ENCODE assay signal across 10 mouse cellular contexts in the genomic region with DNA sequence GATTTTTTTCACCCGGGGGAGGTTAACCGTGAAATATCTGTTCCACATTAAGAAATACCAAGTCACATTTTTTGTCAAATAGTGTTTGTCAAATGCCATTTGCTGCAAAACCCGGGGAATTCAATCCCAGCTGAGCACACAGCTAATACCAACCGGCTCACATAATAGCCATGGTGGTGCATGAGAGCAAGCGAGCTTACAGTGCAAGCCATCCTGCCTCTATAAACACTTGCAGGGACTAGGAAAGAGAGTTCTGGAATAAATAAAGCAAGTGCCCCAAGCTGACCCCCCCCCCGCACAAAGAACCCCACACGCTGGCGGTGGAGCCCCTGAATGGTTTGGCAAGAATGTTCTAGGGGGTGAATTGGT. TPM values are rescaled to one million over a fixed set of nuclear protein-coding genes. Genes with fewer than 3 reads are reported as not detected.
DNase-seq lines count a peak whose midpoint lies in the region; ATAC-seq and TF ChIP-seq lines count a peak whose summit lies in the region.
"Had no signal": no experiment of that assay in that cellular context is flagged by ENCODE, and none has a peak within 500 bp of the region (broad histone marks: within the 10 kb centered on the region; RNA-seq: fewer than 3 reads in every experiment).

No protein-coding gene starts in this region.

- peaks cover 2% of the 10 kb centered on the region; the same call in 1 of the 2 replicates for H3K27me3 ChIP-seq in kidney, embryonic 16.5 days (ENCODE audit: insufficient read depth, low read length)
- no peaks in the 10 kb centered on the region for H3K27me3 ChIP-seq in embryonic facial prominence, embryonic 15.5 days
- peaks cover 28% of the 10 kb centered on the region for H3K27me3 ChIP-seq in hindbrain, postnatal 0 days (ENCODE audit: insufficient read depth, low read length)
- peaks cover 44% of the 10 kb centered on the region for H3K27me3 ChIP-seq in midbrain, embryonic 16.5 days (ENCODE audit: control insufficient read depth, insufficient read depth, low read depth, low read length)

- H3K4me1 ChIP-seq in kidney, embryonic 16.5 days (ENCODE audit: insufficient read depth, low read length) = peaks cover 94% of the 10 kb centered on the region
- peaks cover 90% of the 10 kb centered on the region for H3K4me1 ChIP-seq in embryonic facial prominence, embryonic 15.5 days
- no peaks in the 10 kb centered on the region for H3K4me1 ChIP-seq in hindbrain, postnatal 0 days (ENCODE audit: insufficient read depth, low read length)
- peaks cover 38% of the 10 kb centered on the region for H3K4me1 ChIP-seq in midbrain, embryonic 16.5 days (ENCODE audit: control insufficient read depth, insufficient read depth, low read length)

- H3K27ac ChIP-seq in kidney, embryonic 16.5 days (ENCODE audit: low read length) = peak overlapping the region; percentile 74
- H3K27ac ChIP-seq in embryonic facial prominence, embryonic 15.5 days (replicated peaks) = peak overlapping the region; percentile 89
- peak overlapping the region; percentile 72 for H3K27ac ChIP-seq in hindbrain, postnatal 0 days
- peak overlapping the region; percentile 40; the same call in 1 of the 2 replicates for H3K27ac ChIP-seq in midbrain, embryonic 16.5 days (ENCODE audit: low read length)

- DNase-seq in kidney, postnatal 4 days = no peak
- DNase-seq in hindbrain, postnatal 0 days (ENCODE audit: low spot score) = no peak
- DNase-seq in cerebellum, adult 8-10 months = no peak
- DNase-seq in embryo, embryonic 10.5 days (ENCODE audit: low spot score) = no peak
- no peak for DNase-seq in right cerebral cortex, adult 18-20 months

- peak overlapping the region; percentile 32 for H3K4me3 ChIP-seq in kidney, embryonic 16.5 days (ENCODE audit: low read length)
- H3K4me3 ChIP-seq in embryonic facial prominence, embryonic 15.5 days (replicated peaks) = peak overlapping the region; percentile 25
- peak overlapping the region; percentile 18 for H3K4me3 ChIP-seq in hindbrain, postnatal 0 days (ENCODE audit: low read length)
- peak overlapping the region; percentile 2; the same call in 1 of the 2 replicates for H3K4me3 ChIP-seq in midbrain, embryonic 16.5 days (ENCODE audit: low read depth, low read length)

- peak overlapping the region; percentile 71 for H3K4me2 ChIP-seq in kidney, embryonic 16.5 days (replicated peaks; ENCODE audit: low read depth, low read length)
- H3K4me2 ChIP-seq in embryonic facial prominence, embryonic 15.5 days (replicated peaks) = peak overlapping the region; percentile 47
- H3K4me2 ChIP-seq in hindbrain, postnatal 0 days (ENCODE audit: low read depth, low read length) = peak overlapping the region; percentile 51
- peak overlapping the region; percentile 46 for H3K4me2 ChIP-seq in midbrain, embryonic 16.5 days (ENCODE audit: low read length)

- H3K36me3 ChIP-seq in kidney, embryonic 16.5 days (ENCODE audit: insufficient read depth, low read length) = no peaks in the 10 kb centered on the region
- no peaks in the 10 kb centered on the region for H3K36me3 ChIP-seq in embryonic facial prominence, embryonic 15.5 days
- H3K36me3 ChIP-seq in hindbrain, postnatal 0 days (ENCODE audit: insufficient read depth, low read length) = no peaks in the 10 kb centered on the region
- no peaks in the 10 kb centered on the region for H3K36me3 ChIP-seq in midbrain, embryonic 16.5 days (ENCODE audit: control insufficient read depth, insufficient read depth, low read length)

- no peak for ATAC-seq in kidney, embryonic 16.5 days (ENCODE audit: low FRiP score, low TSS enrichment)
- ATAC-seq in embryonic facial prominence, embryonic 15.5 days (ENCODE audit: insufficient number of reproducible peaks, low FRiP score, low TSS enrichment, low read depth) = peak; percentile 48
- ATAC-seq in hindbrain, postnatal 0 days = no peak
- no peak for ATAC-seq in midbrain, embryonic 16.5 days

- no peaks in the 10 kb centered on the region for H3K9me3 ChIP-seq in kidney, embryonic 16.5 days (ENCODE audit: low read length)
- no peaks in the 10 kb centered on the region for H3K9me3 ChIP-seq in embryonic facial prominence, embryonic 15.5 days (replicated peaks)
- H3K9me3 ChIP-seq in hindbrain, postnatal 0 days (ENCODE audit: low read length) = no peaks in the 10 kb centered on the region
- no peaks in the 10 kb centered on the region for H3K9me3 ChIP-seq in midbrain, embryonic 16.5 days (replicated peaks; ENCODE audit: control insufficient read depth, low read length, poor library complexity, severe bottlenecking)

- TF ChIP-seq CTCF in hindbrain, postnatal 0 days (IDR thresholded peaks at IDR 0.05; ENCODE audit: low read depth) = no peak

- WGBS in kidney, embryonic 16.5 days = 7% methylated on average over 8 of the region's 8 CpGs
- WGBS in embryonic facial prominence, embryonic 15.5 days = 2% methylated on average over 8 of the region's 8 CpGs
- WGBS in hindbrain, postnatal 0 days = 3% methylated on average over 8 of the region's 8 CpGs
- WGBS in midbrain, embryonic 16.5 days = 2% methylated on average over 8 of the region's 8 CpGs

- H3K9ac ChIP-seq in kidney, embryonic 16.5 days (replicated peaks; ENCODE audit: low read length) = peak overlapping the region; percentile 64; the same call in 1 of the 2 replicates
- H3K9ac ChIP-seq in embryonic facial prominence, embryonic 15.5 days = no peak overlapping the region
- 0 out of 2 replicates have a peak overlapping the region, but pooled peaks have one; percentile 13 for H3K9ac ChIP-seq in hindbrain, postnatal 0 days (replicated peaks; ENCODE audit: low read length)
- H3K9ac ChIP-seq in midbrain, embryonic 16.5 days (ENCODE audit: low read depth, low read length) = peak overlapping the region; percentile 18; the same call in 1 of the 2 replicates

RNA-seq across cellular contexts. Expression of gene Bmp7, which starts 5.7 kb away (rescaled TPM):
- 39.8 and 49.7 TPM in 2 replicates for polyA plus RNA-seq in kidney, embryonic 16.5 days (2015; fragmentation: Nextera tagmentation; extraction: Ambion mirVana)
- 37.1 and 45.6 TPM in 2 replicates for polyA plus RNA-seq in embryonic facial prominence, embryonic 15.5 days (2015; fragmentation: Nextera tagmentation; extraction: Ambion mirVana)
- 24.1 and 25.1 TPM in 2 replicates for total RNA-seq in hindbrain, postnatal 0 days (2014; rRNA removed)
- 12.8 and 15.6 TPM in 2 replicates for polyA plus RNA-seq in hindbrain, postnatal 0 days (2015; fragmentation: Nextera tagmentation; extraction: Ambion mirVana)
- 9.2 and 10.3 TPM in 2 replicates for polyA plus RNA-seq in midbrain, embryonic 16.5 days (2015; fragmentation: Nextera tagmentation; extraction: Ambion mirVana)
- total RNA-seq: common myeloid progenitor, adult 5-6 weeks had no signal

RNA-seq across cellular contexts. Expression of gene Spo11, which starts 43.1 kb away (rescaled TPM):
- polyA plus RNA-seq in kidney, embryonic 16.5 days (2015; fragmentation: Nextera tagmentation; extraction: Ambion mirVana) = 0.05 and 0.23 TPM in 2 replicates
- polyA plus RNA-seq in embryonic facial prominence, embryonic 15.5 days (2015; fragmentation: Nextera tagmentation; extraction: Ambion mirVana) = 4.3 and 6.5 TPM in 2 replicates
- total RNA-seq in hindbrain, postnatal 0 days (2014; rRNA removed) = 0.07 and 1.0 TPM in 2 replicates
- polyA plus RNA-seq in hindbrain, postnatal 0 days (2015; fragmentation: Nextera tagmentation; extraction: Ambion mirVana) = 0.86 and 0.96 TPM in 2 replicates
- 1.0 and 1.6 TPM in 2 replicates for polyA plus RNA-seq in midbrain, embryonic 16.5 days (2015; fragmentation: Nextera tagmentation; extraction: Ambion mirVana)
- polyA plus RNA-seq: liver, adult 2 months had no signal
